Mouse (Mus musculus) adrenal gland, adult 2 months (tissue): ENCODE results near the gene Nsf. TPM values are rescaled to one million over a fixed set of nuclear protein-coding genes. Genes with fewer than 3 reads are reported as not detected.

Experiments
- DNase-seq: peaks from one replicate; pipeline ENCODE4 v3.0.0; 2021
- polyA plus RNA-seq: library from polyadenylated mRNA; depleted of rRNA; stranded (reverse); fragments of >200 nt; gene quantifications from 2 replicates; pipeline ENCODE4 v1.2.3, GENCODE M21; 2012; rRNA removed
- total RNA-seq, 2 experiments: library from RNA; stranded (reverse); gene quantifications; 2 replicates each; pipeline ENCODE4 v1.2.3; 2021

Gene Nsf
- total and polyA plus RNA-seq, 3 experiments = 86.7 to 180 (median 101) TPM

DNA sequence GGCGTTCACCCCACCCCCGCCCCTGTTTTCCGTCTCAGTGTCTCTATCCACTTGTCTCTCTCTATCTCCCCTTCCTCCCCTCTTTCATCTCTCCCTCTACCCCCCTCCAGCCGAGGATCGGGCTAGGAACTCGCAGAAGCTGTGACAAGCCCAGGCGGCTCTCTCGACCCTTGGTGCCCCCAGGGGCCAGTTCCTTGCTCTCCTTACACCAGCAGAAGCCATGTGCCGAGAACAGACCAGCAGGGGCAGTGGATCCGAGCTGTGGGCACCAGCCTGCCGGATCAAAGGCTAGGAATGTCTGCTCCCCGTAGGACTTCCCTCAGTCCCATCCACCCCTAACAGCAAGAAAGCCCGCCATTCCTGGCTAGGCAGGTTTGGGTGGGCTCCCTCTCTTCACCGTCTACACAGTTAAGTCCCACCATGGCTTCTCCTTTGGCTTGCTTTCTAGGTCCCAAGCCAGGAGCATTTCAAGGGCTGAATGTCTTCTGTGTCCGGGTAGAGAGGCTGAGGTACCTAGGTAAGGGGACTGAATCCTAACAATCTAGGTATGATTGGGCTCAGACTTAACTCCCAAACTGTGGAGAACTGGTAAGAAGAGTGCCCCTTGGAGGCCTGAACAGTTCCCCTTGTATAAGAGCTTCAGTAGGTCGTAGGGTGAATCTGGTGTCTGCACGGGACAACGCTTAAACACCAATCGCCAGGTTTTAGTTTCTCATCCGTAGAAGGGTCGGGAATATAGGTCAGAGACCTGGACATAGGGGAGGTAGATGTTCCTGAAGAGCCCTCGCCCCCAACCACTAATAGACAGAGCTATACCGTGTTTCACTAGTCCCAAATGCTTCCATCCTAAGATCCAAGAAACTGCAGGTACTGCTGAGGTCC is 181.1 kb downstream of the Nsf start:
- DNase-seq = no peak

Other genes starting within 250 kb of the Nsf start
- gene Wnt9b, start 204.2 kb downstream of the Nsf start, total RNA-seq = under 1 TPM; 0.09 to 0.45 TPM
- 0.40 and 0.47 TPM in 2 replicates for gene Wnt9b, start 204.2 kb downstream of the Nsf start, polyA plus RNA-seq
- under 1 TPM in 1 of 2 experiments, not detected in 1; 0.17 TPM for gene Wnt3, start 179.9 kb downstream of the Nsf start, total RNA-seq
- gene Wnt3, start 179.9 kb downstream of the Nsf start, polyA plus RNA-seq = not detected in 2 replicates
- gene Arf2, start 12.7 kb upstream of the Nsf start, total RNA-seq = 10 to 100 TPM; 47.2 to 54.9 TPM
- gene Arf2, start 12.7 kb upstream of the Nsf start, polyA plus RNA-seq = 4.5 and 4.6 TPM in 2 replicates
- not detected for gene Crhr1, start 178.8 kb upstream of the Nsf start, total RNA-seq
- 0.11 TPM in 1 of 2 replicates, not detected in the other for gene Crhr1, start 178.8 kb upstream of the Nsf start, polyA plus RNA-seq
- not detected for gene Sppl2c, start 232.3 kb upstream of the Nsf start, total RNA-seq
- not detected in 2 replicates for gene Sppl2c, start 232.3 kb upstream of the Nsf start, polyA plus RNA-seq